ENCODE assay signal across 19 mouse cellular contexts in the genomic region with DNA sequence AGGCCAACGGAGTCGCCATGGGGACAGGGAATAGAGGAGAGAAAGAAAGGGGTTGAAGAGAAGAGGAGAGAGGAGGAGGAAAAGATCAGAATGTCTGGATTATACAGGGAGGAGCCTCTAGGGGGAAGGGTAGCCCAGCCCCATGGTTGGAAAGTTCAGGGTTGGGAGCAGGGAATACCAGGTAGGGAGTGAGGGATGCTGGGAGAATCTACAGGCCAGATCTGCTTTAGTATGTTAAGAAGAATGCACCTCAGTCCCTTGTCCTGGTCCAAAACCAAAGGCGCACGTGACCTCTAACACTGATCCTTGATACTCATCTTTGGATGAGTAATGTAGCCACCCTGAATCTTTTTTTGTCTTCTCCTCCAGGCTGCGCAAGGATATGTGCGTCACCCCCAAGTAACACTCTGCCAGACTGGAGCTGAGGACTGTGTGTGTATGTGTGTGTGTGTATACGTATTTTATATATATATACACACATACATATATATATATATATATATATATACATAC. TPM values are rescaled to one million over a fixed set of nuclear protein-coding genes. Genes with fewer than 3 reads are reported as not detected.
"Had no signal": no experiment of that assay in that cellular context is flagged by ENCODE, and none has a peak within 500 bp of the region (broad histone marks: within the 10 kb centered on the region; RNA-seq: fewer than 3 reads in every experiment).

No protein-coding gene starts in this region.

- H3K4me2 ChIP-seq: limb, embryonic 15.5 days; liver, embryonic 12.5 days; lung, embryonic 14.5 days; midbrain, embryonic 12.5 days; neural tube, embryonic 15.5 days had no signal

- H3K4me3 ChIP-seq: limb, embryonic 15.5 days; liver, embryonic 12.5 days; megakaryocyte, embryonic 14.5 days; midbrain, embryonic 12.5 days; neural tube, embryonic 15.5 days had no signal

- DNase-seq: kidney, postnatal 36 days; layer of hippocampus, adult 9-11 months; layer of hippocampus, postnatal 36 days; lung, embryonic 14.5 days; lung, postnatal 10 days; lung, postnatal 4 days; right cerebral cortex, adult 18-20 months; thymus, adult 2 months; thymus, postnatal 25 days had no signal

- H3K9ac ChIP-seq: limb, embryonic 15.5 days; liver, embryonic 12.5 days; lung, embryonic 14.5 days; midbrain, embryonic 12.5 days; neural tube, embryonic 15.5 days had no signal

- H3K9me3 ChIP-seq: limb, embryonic 15.5 days; liver, embryonic 12.5 days; midbrain, embryonic 12.5 days; neural tube, embryonic 15.5 days had no signal

- H3K27ac ChIP-seq: kidney, postnatal 0 days; limb, embryonic 15.5 days; liver, embryonic 12.5 days; midbrain, embryonic 12.5 days; neural tube, embryonic 15.5 days had no signal

- H3K27me3 ChIP-seq: limb, embryonic 15.5 days; liver, embryonic 12.5 days; megakaryocyte, embryonic 14.5 days; midbrain, embryonic 12.5 days; neural tube, embryonic 15.5 days had no signal

- H3K4me1 ChIP-seq: neural tube, embryonic 15.5 days had no signal

- ATAC-seq: liver, embryonic 12.5 days; midbrain, embryonic 16.5 days had no signal

RNA-seq across cellular contexts. Expression of gene Mrln, which starts 5.5 kb away (rescaled TPM):
- total RNA-seq: layer of hippocampus, adult 18-20 months; left cerebral cortex, adult 8-10 months; left cerebral cortex, postnatal 25 days had no signal
- polyA plus RNA-seq: lung, embryonic 14.5 days; midbrain, embryonic 16.5 days had no signal
